Mouse (Mus musculus) intestine, embryonic 15.5 days (tissue): ENCODE data around the gene U2af1l4. TPM values are rescaled to one million over a fixed set of nuclear protein-coding genes. Genes with fewer than 3 reads are reported as not detected.

Experiments
- ATAC-seq: fragments of 200-750 bp; cut with Nextera tagmentation; 2 replicates; pipeline ENCODE4 v1.8.0; 2017; ENCODE audit warnings: moderate TSS enrichment, moderate library complexity
- H3K27ac ChIP-seq: fragments of 300-500 bp; sonication (generic); 2 replicates; pipeline ENCODE4 v1.5.1; 2015; ENCODE audit warnings: mild to moderate bottlenecking, inconsistent platforms
- H3K27me3 ChIP-seq: fragments of 300-500 bp; sonication (generic); replicated peaks from 2 replicates; pipeline ENCODE4 v1.6.1; 2015; ENCODE audit warnings: inconsistent platforms
- H3K36me3 ChIP-seq: fragments of 300-500 bp; sonication (generic); 2 replicates; pipeline ENCODE4 v1.6.1; 2015; ENCODE audit warnings: inconsistent platforms
- H3K4me1 ChIP-seq: fragments of 300-500 bp; sonication (generic); replicated peaks from 2 replicates; pipeline ENCODE4 v1.6.1; 2015; ENCODE audit warnings: inconsistent platforms
- H3K4me2 ChIP-seq: fragments of 300-500 bp; sonication (generic); replicated peaks from 2 replicates; pipeline ENCODE4 v1.6.1; 2015; ENCODE audit warnings: mild to moderate bottlenecking, inconsistent platforms
- H3K4me3 ChIP-seq: fragments of 300-500 bp; sonication (generic); replicated peaks from 2 replicates; pipeline ENCODE4 v1.5.1; 2015; ENCODE audit warnings: inconsistent platforms
- H3K9ac ChIP-seq: fragments of 300-500 bp; sonication (generic); 2 replicates; pipeline ENCODE4 v1.6.1; 2015; ENCODE audit warnings: inconsistent platforms
- H3K9me3 ChIP-seq: fragments of 300-500 bp; sonication (generic); 2 replicates; pipeline ENCODE4 v1.6.1; 2016; ENCODE audit warnings: inconsistent platforms
- WGBS: fragments of 180-500 bp; shearing (Covaris S2); methylation state at CpG from one replicate; pipeline ENCODE4 v1.1.7; 2015; 5-methylcytosine and 5-hydroxymethylcytosine counted together
- polyA plus RNA-seq: library from polyadenylated mRNA; unstranded; fragments of >200 nt; fragmentation: Nextera tagmentation; extraction: Ambion mirVana; gene quantifications from 2 replicates; pipeline ENCODE4 v1.2.1, GENCODE M21; 2015

U2af1l4 gene
- polyA plus RNA-seq, result 73.4 and 76.6 TPM in 2 replicates

DNA sequence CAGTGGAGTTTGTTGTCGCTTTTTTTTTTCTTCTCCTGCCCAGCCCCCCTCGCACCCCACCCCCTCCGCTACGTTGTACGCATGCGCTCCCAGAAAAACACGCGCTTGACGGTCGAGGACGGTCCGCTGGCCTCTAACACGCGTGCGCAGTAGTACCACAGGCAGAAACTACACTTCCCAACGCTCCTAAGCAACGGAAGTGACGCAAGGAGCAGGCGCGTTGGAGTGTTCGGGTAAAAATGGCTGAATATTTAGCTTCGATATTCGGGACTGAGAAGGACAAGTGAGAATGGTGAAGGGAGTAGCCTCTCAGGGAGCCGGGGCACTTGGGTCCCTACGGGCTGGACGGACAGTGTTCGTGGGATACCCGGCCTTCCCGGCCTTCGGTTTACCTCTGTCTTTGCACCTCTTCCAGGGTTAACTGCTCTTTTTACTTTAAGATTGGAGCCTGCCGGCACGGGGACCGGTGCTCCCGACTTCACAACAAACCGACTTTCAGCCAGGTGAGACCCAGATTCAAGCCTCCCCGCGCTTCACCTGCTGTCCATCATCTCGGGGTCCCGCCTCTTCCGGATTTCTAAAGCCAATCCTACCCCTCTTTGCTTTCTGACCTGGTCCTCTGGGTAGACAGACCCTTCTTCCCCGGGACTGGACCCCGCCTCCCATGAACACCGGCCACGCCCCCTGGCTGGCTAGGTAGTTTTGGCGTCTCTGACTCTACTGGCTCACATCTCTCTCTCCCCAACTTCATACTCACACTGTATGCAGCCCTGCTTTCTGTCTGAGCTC lies at the start of gene U2af1l4, which contains the start of the genes Gm49396 and Psenen:
Gene U2af1l4 (plus strand): TSS at position 185 of the 789 bp plus-strand sequence.
Gene Gm49396 (plus strand): TSS at position 228 of the 789 bp plus-strand sequence.
Gene Psenen (minus strand): TSS at position 511 of the 789 bp plus-strand sequence.
- peak; percentile 90 for ATAC-seq
- Histone ChIP-seq H3K27ac (peak within 1 kb of the TSS; percentile 96), H3K9me3 (no peaks in the 10 kb centered on the region), H3K9ac (peak within 1 kb of the TSS; percentile 70), H3K4me2 (peak within 1 kb of the TSS; percentile 77), H3K4me3 (peak within 1 kb of the TSS; percentile 67), H3K4me1 (peaks cover 18% of the 10 kb centered on the region; the same call in 1 of the 2 replicates), H3K36me3 (peaks cover 18% of the 10 kb centered on the region; the same call in 1 of the 2 replicates), H3K27me3 (no peaks in the 10 kb centered on the region)
- WGBS, result 0% methylated on average over 45 of the region's 45 CpGs

DNA sequence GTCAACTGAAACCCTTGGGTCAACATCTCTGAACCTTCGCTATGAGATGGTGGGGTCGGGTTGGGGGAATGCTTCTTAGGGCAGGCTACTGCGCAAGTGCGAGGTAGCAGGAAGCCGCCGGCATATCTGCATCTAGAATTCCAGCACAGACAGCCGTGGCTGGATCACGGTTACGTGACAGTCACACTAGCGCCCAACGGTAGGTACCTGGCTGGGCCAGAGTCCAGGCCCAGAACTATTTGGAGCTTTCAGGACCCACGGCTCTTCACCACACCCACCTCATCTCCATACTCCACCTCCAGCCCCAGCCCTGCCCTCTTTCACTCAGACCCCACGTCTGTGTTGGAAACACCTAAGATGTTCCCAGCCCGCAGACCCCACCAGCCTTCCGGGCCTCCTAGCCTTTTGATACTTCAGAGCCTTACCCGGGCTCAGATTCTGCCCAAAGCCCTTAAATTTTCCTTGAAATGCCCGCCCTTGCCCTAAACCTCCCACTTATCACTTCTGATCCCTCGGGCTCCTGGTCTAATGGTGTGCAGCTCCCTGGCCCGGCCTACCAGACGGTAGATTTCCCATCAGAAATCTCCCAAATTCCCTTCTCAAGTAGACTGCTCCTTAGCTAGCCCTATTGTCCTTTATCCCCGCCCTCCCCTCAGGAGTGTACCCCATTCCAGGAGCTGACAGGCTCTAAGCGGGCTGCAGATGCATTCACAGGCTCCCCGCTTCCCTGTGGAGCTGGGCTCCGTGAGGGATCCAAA lies 47.9 kb upstream of the U2af1l4 start:
- H3K36me3 ChIP-seq, result no peaks in the 10 kb centered on the region
- H3K4me3 ChIP-seq, result no peak overlapping the region
- no peak overlapping the region for H3K9ac ChIP-seq
- no peaks in the 10 kb centered on the region for H3K4me1 ChIP-seq
- ATAC-seq, result no peak
- no peak overlapping the region for H3K4me2 ChIP-seq
- H3K9me3 ChIP-seq, result no peaks in the 10 kb centered on the region
- no peak overlapping the region for H3K27ac ChIP-seq
- 53% methylated on average over 24 of the region's 24 CpGs for WGBS
- H3K27me3 ChIP-seq, result no peaks in the 10 kb centered on the region

DNA sequence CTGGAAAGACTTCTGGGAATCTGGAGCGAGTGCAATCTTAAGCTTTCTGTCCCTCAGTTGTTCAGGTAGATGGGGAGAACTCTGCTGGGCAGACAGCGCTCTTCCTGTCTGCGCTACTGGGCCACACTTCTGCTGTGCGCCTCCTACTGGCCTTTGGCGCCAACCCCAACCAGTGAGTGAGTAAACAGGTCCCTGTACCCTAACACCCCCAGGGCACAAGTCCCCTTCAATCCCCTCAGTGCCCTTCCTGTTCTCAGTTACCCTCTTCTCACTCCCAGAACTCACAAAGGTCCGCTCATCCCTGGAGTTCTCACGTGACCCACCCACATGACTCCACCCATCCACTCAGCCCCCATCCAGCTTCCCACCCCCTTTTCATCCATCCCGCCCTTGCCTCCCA lies 44.8 kb upstream of the U2af1l4 start:
- Histone ChIP-seq H3K4me3 (no peak overlapping the region), H3K27ac (no peak overlapping the region), H3K4me1 (no peaks in the 10 kb centered on the region), H3K27me3 (no peaks in the 10 kb centered on the region), H3K36me3 (no peaks in the 10 kb centered on the region), H3K4me2 (no peak overlapping the region), H3K9ac (no peak overlapping the region), H3K9me3 (no peaks in the 10 kb centered on the region)
- ATAC-seq, result no peak
- WGBS, result 45% methylated on average over 8 of the region's 8 CpGs

DNA sequence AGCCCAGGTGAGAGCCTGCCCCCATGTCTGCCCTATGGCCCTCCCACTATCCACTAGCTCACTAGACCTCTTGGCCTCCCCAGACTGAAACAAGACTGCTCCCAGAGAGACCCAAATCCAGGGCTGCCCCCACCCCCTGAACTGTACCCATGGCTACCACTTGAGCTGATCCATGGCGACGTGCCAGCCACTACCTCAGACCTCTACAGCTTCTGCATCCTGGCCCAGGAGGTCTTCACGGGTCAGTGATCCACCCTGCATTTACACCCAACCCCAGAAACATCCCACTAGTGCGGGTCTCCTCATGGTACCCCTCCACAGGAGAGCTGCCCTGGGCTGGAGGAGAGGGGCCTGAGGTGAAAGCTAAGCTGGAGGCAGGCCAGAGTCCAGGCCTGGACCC lies 42.7 kb upstream of the U2af1l4 start:
- Histone ChIP-seq H3K9me3 (no peaks in the 10 kb centered on the region), H3K27me3 (no peaks in the 10 kb centered on the region), H3K27ac (no peak overlapping the region), H3K9ac (no peak overlapping the region), H3K36me3 (0 out of 2 replicates have a peak, but pooled peaks cover 3% of the 10 kb centered on the region), H3K4me1 (no peaks in the 10 kb centered on the region), H3K4me3 (no peak overlapping the region), H3K4me2 (no peak overlapping the region)
- ATAC-seq, result no peak
- 77% methylated on average over 4 of the region's 4 CpGs for WGBS

DNA sequence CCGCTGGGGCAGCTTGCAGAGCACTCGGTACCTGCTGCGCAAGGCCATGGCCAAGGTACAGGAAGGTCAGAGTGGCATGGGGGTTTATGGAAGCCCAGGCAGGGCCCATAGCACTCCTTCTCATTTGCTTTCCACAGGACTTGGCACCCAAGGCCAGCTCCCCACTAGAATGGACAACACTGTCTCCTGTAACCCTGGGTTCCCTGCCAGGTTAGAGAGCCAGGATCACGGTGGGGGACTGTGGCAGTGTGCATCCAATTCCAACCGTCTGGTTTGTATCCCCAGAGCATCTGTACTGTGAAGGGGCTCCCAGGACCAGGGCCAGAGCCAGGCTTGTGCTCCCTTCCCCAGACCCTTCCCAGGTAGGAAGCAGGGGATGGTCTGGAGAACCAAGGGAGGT lies 42.2 kb upstream of the U2af1l4 start:
- Histone ChIP-seq H3K9me3 (no peaks in the 10 kb centered on the region), H3K36me3 (0 out of 2 replicates have a peak, but pooled peaks cover 3% of the 10 kb centered on the region), H3K27me3 (no peaks in the 10 kb centered on the region), H3K4me1 (peaks cover 2% of the 10 kb centered on the region), H3K27ac (no peak overlapping the region), H3K9ac (no peak overlapping the region), H3K4me2 (no peak overlapping the region), H3K4me3 (no peak overlapping the region)
- no peak for ATAC-seq
- 78% methylated on average over 5 of the region's 5 CpGs for WGBS

DNA sequence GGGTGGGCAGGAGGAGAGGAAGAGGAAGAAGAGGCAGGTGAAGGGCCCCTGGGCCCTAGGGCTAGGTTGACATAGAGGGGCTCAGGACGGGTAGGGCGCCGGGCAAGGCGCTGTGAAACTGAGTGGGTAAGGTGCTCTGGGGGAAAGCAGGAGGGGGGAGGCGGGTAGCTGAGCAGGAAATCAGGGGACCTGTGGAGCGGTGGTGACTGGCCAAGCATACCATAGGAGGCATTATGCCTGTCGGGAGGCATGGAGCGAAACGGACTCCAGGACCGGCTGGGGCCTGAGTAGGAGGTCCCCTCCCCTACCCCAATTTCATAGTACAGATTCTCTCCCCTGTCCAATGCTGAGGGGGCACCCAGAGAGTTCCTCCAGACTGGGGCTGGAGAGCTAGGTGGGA lies 40.2 kb upstream of the U2af1l4 start:
- Histone ChIP-seq H3K4me1 (peaks cover 12% of the 10 kb centered on the region), H3K9ac (no peak overlapping the region), H3K27ac (no peak overlapping the region), H3K27me3 (no peaks in the 10 kb centered on the region), H3K4me2 (no peak overlapping the region), H3K36me3 (0 out of 2 replicates have a peak, but pooled peaks cover 3% of the 10 kb centered on the region), H3K9me3 (no peaks in the 10 kb centered on the region), H3K4me3 (no peak overlapping the region)
- ATAC-seq, result no peak
- WGBS, result 90% methylated on average over 10 of the region's 10 CpGs

DNA sequence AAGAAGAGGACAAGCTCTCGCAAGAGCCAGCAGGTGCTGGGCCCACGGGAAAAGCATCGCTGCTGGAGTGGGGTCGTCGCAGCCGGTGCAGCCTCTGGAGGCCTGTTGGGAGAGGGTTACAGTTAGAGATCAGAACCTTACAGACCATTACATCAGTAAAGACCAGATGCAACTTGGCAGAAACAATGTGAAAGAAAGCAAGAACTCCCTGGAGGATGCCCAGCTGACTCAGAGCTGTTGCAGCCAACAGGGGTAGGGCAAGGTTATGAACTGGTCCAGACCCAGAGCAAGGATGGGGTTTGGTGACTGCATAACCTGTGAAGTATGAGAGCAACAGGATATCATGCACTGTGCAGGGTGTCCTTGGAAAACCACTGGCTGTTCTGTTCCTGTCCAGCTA lies 38.6 kb upstream of the U2af1l4 start:
- WGBS, result 86% methylated on average over 6 of the region's 6 CpGs
- no peaks in the 10 kb centered on the region for H3K9me3 ChIP-seq
- H3K9ac ChIP-seq, result no peak overlapping the region
- no peak overlapping the region for H3K27ac ChIP-seq
- no peak overlapping the region for H3K4me2 ChIP-seq
- H3K4me1 ChIP-seq, result peaks cover 12% of the 10 kb centered on the region
- peaks cover 11% of the 10 kb centered on the region; the same call in 1 of the 2 replicates for H3K36me3 ChIP-seq
- no peaks in the 10 kb centered on the region for H3K27me3 ChIP-seq
- no peak overlapping the region for H3K4me3 ChIP-seq
- ATAC-seq, result no peak

DNA sequence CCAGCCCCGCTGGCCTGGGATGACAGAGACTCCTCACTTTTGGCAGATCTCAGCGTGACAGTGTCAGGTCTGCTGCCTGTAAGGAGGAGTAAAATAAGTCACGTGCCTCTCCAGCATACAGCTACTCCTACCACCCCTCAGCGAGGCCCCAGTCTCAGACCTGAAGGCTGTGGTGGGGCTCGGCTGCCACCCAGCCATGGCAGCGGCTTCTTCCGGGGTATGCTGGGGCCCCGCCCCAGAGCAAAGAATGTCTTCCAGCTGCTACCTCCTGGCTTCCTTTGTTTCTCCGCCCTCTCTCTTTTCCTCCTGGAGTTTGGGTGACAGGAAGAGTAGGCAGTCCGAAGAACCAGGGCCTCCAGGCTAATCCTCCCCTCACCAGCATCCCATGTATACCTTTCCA lies 37.1 kb upstream of the U2af1l4 start:
- peak overlapping the region; percentile 44 for H3K4me2 ChIP-seq
- peaks cover 12% of the 10 kb centered on the region for H3K4me1 ChIP-seq
- no peaks in the 10 kb centered on the region for H3K27me3 ChIP-seq
- H3K9ac ChIP-seq, result peak overlapping the region; percentile 32; the same call in 1 of the 2 replicates
- 21% methylated on average over 10 of the region's 10 CpGs for WGBS
- ATAC-seq, result peak; percentile 71
- H3K27ac ChIP-seq, result peak overlapping the region; percentile 33; the same call in 1 of the 2 replicates
- H3K9me3 ChIP-seq, result no peaks in the 10 kb centered on the region
- H3K4me3 ChIP-seq, result peak overlapping the region; percentile 15
- H3K36me3 ChIP-seq, result peaks cover 19% of the 10 kb centered on the region; the same call in 1 of the 2 replicates

DNA sequence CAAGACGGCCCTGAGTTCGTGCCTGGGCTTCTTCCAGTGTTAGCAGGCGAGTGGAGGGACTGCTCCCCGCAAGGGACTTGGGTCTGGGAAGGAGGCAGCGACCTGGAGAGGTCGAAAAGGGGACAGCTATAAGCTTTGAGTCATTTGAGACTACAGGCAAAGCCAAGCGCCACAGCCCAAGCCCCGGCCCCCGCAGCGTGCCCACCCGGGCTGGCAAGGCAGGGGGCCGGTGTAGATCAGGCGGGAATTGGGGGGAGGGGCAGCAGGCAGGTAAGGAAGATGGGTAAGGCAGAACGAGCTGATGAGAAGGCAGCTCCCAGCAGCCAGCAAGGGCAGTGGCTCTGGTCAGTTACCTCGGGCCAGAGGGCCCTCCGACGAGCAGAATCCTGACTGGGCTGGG lies 36.7 kb upstream of the U2af1l4 start:
- Histone ChIP-seq H3K27me3 (no peaks in the 10 kb centered on the region), H3K27ac (0 out of 2 replicates have a peak overlapping the region, but pooled peaks have one; percentile 33), H3K4me2 (peak overlapping the region; percentile 44), H3K9ac (peak overlapping the region; percentile 32; the same call in 1 of the 2 replicates), H3K36me3 (peaks cover 22% of the 10 kb centered on the region), H3K9me3 (no peaks in the 10 kb centered on the region), H3K4me1 (peaks cover 12% of the 10 kb centered on the region), H3K4me3 (peak overlapping the region; percentile 15)
- WGBS, result 28% methylated on average over 17 of the region's 17 CpGs
- ATAC-seq, result peak; percentile 5; the same call in 1 of the 2 replicates

DNA sequence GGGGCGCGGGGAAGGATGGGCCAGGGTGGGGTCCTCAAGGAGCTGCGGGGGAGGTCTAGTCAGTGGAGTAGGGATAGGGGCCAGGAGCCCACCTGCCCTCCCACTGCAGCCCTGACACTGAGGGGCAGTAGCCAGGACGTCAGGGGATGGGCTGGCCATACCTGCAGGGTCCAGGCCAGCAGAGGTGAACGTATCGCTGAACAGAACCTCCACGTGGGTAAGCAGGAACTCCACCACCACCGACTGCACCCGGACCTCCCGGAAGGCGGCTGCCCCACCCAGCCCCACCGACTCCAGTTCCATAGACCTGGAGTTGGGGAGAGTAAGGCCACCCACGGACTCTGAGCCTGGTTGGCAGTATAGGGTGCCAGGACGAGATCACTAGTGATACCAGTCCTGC lies 36.1 kb upstream of the U2af1l4 start:
- Histone ChIP-seq H3K36me3 (peaks cover 23% of the 10 kb centered on the region), H3K4me2 (peak overlapping the region; percentile 44), H3K9me3 (no peaks in the 10 kb centered on the region), H3K9ac (no peak overlapping the region), H3K27me3 (no peaks in the 10 kb centered on the region), H3K27ac (no peak overlapping the region), H3K4me3 (no peak overlapping the region), H3K4me1 (peaks cover 12% of the 10 kb centered on the region)
- whole genome bisulfite sequencing, result 76% methylated on average over 14 of the region's 14 CpGs
- no peak for ATAC-seq

DNA sequence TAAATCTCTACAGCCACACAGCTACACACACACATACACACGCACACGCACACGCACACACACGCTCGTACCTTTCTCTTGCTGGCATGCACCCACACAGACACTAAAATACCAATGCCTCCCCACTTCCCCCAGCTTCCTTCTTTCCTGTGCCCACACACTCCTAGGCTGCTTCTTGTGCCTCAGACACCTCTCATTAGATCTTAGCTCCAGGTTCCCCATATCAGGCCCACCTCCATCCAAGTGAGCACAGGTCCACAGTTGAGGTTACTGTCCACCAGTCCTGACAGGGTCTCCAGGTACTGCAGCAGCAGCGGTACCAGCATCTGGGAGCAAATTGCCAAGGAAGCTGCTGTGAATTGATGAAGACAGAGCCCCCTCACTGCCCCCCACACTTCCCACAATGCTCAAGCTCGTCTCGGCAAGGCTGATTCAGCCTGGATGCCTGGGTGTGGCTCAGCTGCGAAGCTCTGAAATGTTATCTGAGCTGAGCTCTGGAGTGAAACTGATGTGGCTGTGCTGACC lies 31.7 kb upstream of the U2af1l4 start:
- ATAC-seq, result no peak
- Histone ChIP-seq H3K27me3 (no peaks in the 10 kb centered on the region), H3K4me1 (peaks cover 21% of the 10 kb centered on the region), H3K4me2 (0 out of 2 replicates have a peak overlapping the region, but pooled peaks have one; percentile 19), H3K4me3 (no peak overlapping the region), H3K36me3 (peaks cover 20% of the 10 kb centered on the region), H3K27ac (no peak overlapping the region), H3K9ac (no peak overlapping the region), H3K9me3 (no peaks in the 10 kb centered on the region)
- 77% methylated on average over 9 of the region's 9 CpGs for WGBS

DNA sequence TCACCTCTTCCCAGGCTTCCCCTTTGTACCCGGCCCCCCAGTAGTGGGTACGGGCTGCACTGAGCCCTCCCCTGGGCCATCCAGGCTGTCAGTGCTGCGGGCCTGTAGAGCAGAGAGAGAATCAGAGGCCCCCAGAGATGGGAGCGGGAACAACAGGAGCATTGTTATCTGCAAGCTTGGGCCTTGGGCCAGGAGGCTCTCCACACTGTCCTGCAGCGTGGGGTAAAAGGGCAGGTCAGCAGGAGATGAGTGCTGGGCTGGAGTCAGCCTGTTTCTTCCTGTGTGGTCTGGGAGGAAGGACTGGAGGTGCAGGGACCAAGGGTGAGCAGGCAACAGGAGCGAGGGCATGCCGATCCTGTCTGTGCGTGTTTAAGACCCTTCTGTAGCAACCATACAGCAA lies 30.2 kb upstream of the U2af1l4 start:
- H3K36me3 ChIP-seq, result peaks cover 20% of the 10 kb centered on the region
- H3K27ac ChIP-seq, result no peak overlapping the region
- no peaks in the 10 kb centered on the region for H3K27me3 ChIP-seq
- H3K4me2 ChIP-seq, result peak overlapping the region; percentile 94
- H3K9ac ChIP-seq, result 0 out of 2 replicates have a peak overlapping the region, but pooled peaks have one; percentile 23
- H3K9me3 ChIP-seq, result no peaks in the 10 kb centered on the region
- WGBS, result 35% methylated on average over 8 of the region's 8 CpGs
- H3K4me3 ChIP-seq, result no peak overlapping the region
- peaks cover 15% of the 10 kb centered on the region for H3K4me1 ChIP-seq
- no peak for ATAC-seq
